Mouse (Mus musculus) cerebellum, postnatal 36 days (tissue): Measurements from ENCODE around the gene Nav2.

Experiments
- DNase-seq, 2 experiments: peaks; one replicate each; pipeline ENCODE4 v3.0.0; 2021 to 2022; ENCODE audit warnings: mixed read lengths in 2 of 2

Gene Nav2

GRCm38 (mm10) chr7:49010739-49011138 lies 102.2 kb downstream of the Nav2 start:
- no peak for DNase-seq

GRCm38 (mm10) chr7:49012027-49012426 lies 103.5 kb downstream of the Nav2 start:
- DNase-seq: no peak

- no peak for DNase-seq
These were observed 106.0 kb downstream of the Nav2 start for GRCm38 (mm10) chr7:49014480-49014879.

GRCm38 (mm10) chr7:49015297-49015696 lies 106.8 kb downstream of the Nav2 start:
- DNase-seq: no peak

- DNase-seq: no peak
These were observed 107.6 kb downstream of the Nav2 start for GRCm38 (mm10) chr7:49016088-49016487.

GRCm38 (mm10) chr7:49017794-49018193 lies 109.3 kb downstream of the Nav2 start:
- DNase-seq: no peak

- DNase-seq: no peak
These were observed 110.0 kb downstream of the Nav2 start for GRCm38 (mm10) chr7:49018478-49018914.

- peak; percentile 74 to 75 for DNase-seq
These were observed 116.7 kb downstream of the Nav2 start for GRCm38 (mm10) chr7:49025026-49025815.

- DNase-seq: no peak
These were observed 117.5 kb downstream of the Nav2 start for GRCm38 (mm10) chr7:49025991-49026390.

GRCm38 (mm10) chr7:49026466-49026865 lies 118.0 kb downstream of the Nav2 start:
- DNase-seq: no peak

- DNase-seq: no peak
These were observed 120.9 kb downstream of the Nav2 start for GRCm38 (mm10) chr7:49029282-49030012.

GRCm38 (mm10) chr7:49032216-49032615 lies 123.7 kb downstream of the Nav2 start:
- no peak for DNase-seq

GRCm38 (mm10) chr7:49034253-49034652 lies 125.7 kb downstream of the Nav2 start:
- DNase-seq: no peak

GRCm38 (mm10) chr7:49040163-49040562 lies 131.6 kb downstream of the Nav2 start:
- no peak for DNase-seq

GRCm38 (mm10) chr7:49041334-49042070 lies 133.0 kb downstream of the Nav2 start:
- no peak for DNase-seq

- DNase-seq: no peak
These were observed 137.2 kb downstream of the Nav2 start for GRCm38 (mm10) chr7:49045499-49046346.

GRCm38 (mm10) chr7:49046347-49046989 lies 138.0 kb downstream of the Nav2 start:
- DNase-seq: no peak

GRCm38 (mm10) chr7:49047336-49047735 lies 138.8 kb downstream of the Nav2 start:
- DNase-seq: no peak

GRCm38 (mm10) chr7:49052871-49053618 lies 144.5 kb downstream of the Nav2 start:
- no peak for DNase-seq

- peak; percentile 35 to 50 for DNase-seq
These were observed 146.8 kb downstream of the Nav2 start for GRCm38 (mm10) chr7:49055273-49055672.
